Mouse (Mus musculus) lung, embryonic 14.5 days (tissue): Measurements from ENCODE around the gene Arl5c. TPM values are rescaled to one million over a fixed set of nuclear protein-coding genes. Genes with fewer than 3 reads are reported as not detected.
A peak's percentile ranks its signal among the peaks of the same experiment; 100 is the strongest.

Experiments used
- ATAC-seq: fragments of 200-750 bp; cut with Nextera tagmentation; 2 replicates; pipeline ENCODE4 v1.8.0; 2017; ENCODE audit warnings: mild to moderate bottlenecking, moderate TSS enrichment, moderate library complexity; ENCODE audit not compliant: insufficient read depth
- DNase-seq: peaks from one replicate; pipeline ENCODE4 v3.0.0-alpha.2; 2015
- H3K27ac ChIP-seq: fragments of 300-500 bp; sonication (generic); 2 replicates; pipeline ENCODE4 v1.5.1; 2014; ENCODE audit warnings: low read depth, mild to moderate bottlenecking, moderate library complexity
- H3K27me3 ChIP-seq: fragments of 300-500 bp; sonication (generic); 2 replicates; pipeline ENCODE4 v1.6.1; 2014; ENCODE audit warnings: low read length, control low read depth; ENCODE audit not compliant: insufficient read depth
- H3K36me3 ChIP-seq: fragments of 300-500 bp; sonication (generic); 2 replicates; pipeline ENCODE4 v1.6.1; 2014; ENCODE audit warnings: control low read depth; ENCODE audit not compliant: insufficient read depth
- H3K4me1 ChIP-seq: fragments of 300-500 bp; sonication (generic); 2 replicates; pipeline ENCODE4 v1.6.1; 2014; ENCODE audit warnings: antibody characterized with exemption, control low read depth; ENCODE audit not compliant: insufficient read depth
- H3K4me2 ChIP-seq: fragments of 300-500 bp; sonication (generic); 2 replicates; pipeline ENCODE4 v1.6.1; 2014; ENCODE audit warnings: mild to moderate bottlenecking
- H3K4me3 ChIP-seq: fragments of 300-500 bp; sonication (generic); 2 replicates; pipeline ENCODE4 v1.5.1; 2014; ENCODE audit warnings: low read depth, low read length
- H3K9ac ChIP-seq: fragments of 300-500 bp; sonication (generic); 2 replicates; pipeline ENCODE4 v1.6.1; 2014
- H3K9me3 ChIP-seq: fragments of 300-500 bp; sonication (generic); 2 replicates; pipeline ENCODE4 v1.6.1; 2016; ENCODE audit warnings: low read depth, low read length, control low read depth
- CTCF ChIP-seq: IDR thresholded peaks from 2 replicates; pipeline ENCODE4 v1.5.1; 2016; ENCODE audit warnings: antibody characterized with exemption, low read depth
- WGBS: fragments of 180-500 bp; shearing (Covaris S2); extraction: QIAGEN DNeasy Blood & Tissue Kit; methylation state at CpG from one replicate; pipeline ENCODE4 v1.1.7; 2014; 5-methylcytosine and 5-hydroxymethylcytosine counted together
- polyA plus RNA-seq: library from polyadenylated mRNA; unstranded; fragments of >200 nt; fragmentation: Nextera tagmentation; extraction: Ambion mirVana; gene quantifications from 2 replicates; pipeline ENCODE4 v1.2.1, GENCODE M21; 2014

Arl5c gene
- polyA plus RNA-seq, 1 experiment from 2014 or later = 11.4 TPM

- Histone ChIP-seq H3K27me3 (no peaks in the 10 kb centered on the region), H3K4me2 (no peak overlapping the region), H3K4me3 (no peak overlapping the region), H3K9me3 (no peaks in the 10 kb centered on the region), H3K4me1 (no peaks in the 10 kb centered on the region), H3K27ac (no peak overlapping the region), H3K9ac (no peak overlapping the region), H3K36me3 (peaks cover 31% of the 10 kb centered on the region)
- DNase-seq (no peak), ATAC-seq (no peak)
- 71% methylated on average over 11 of the region's 11 CpGs for WGBS
- TF ChIP-seq CTCF = no peak
Observed at GRCm38 (mm10) chr11:98008087-98008486, 12.1 kb upstream of the Arl5c start.

DNA sequence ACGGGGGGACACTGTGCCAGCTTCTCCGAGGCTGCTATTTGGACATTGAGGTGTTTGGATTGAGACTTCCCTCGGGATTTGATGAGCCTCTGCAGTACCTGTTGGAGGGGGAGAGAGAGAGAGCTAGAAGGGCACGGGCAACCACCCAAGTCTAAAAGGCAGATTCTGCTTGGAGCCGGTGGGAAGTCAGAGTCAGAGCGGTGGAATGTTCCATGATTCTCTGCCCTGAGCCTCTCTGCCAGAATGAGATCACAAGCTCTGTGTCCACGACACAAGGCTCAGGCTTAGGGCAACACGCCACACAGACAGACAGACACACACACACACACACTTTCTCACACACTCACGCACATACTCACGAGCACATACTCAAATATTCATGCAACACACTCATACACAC is 9.7 kb upstream of the Arl5c start:
- Histone ChIP-seq H3K4me3 (no peak overlapping the region), H3K27ac (no peak overlapping the region), H3K4me2 (no peak overlapping the region), H3K9ac (no peak overlapping the region), H3K9me3 (no peaks in the 10 kb centered on the region), H3K27me3 (peaks cover 15% of the 10 kb centered on the region; the same call in 1 of the 2 replicates), H3K4me1 (no peaks in the 10 kb centered on the region), H3K36me3 (peaks cover 22% of the 10 kb centered on the region)
- DNase-seq (no peak), ATAC-seq (no peak)
- TF ChIP-seq CTCF = no peak
- 77% methylated on average over 10 of the region's 10 CpGs for WGBS

DNA sequence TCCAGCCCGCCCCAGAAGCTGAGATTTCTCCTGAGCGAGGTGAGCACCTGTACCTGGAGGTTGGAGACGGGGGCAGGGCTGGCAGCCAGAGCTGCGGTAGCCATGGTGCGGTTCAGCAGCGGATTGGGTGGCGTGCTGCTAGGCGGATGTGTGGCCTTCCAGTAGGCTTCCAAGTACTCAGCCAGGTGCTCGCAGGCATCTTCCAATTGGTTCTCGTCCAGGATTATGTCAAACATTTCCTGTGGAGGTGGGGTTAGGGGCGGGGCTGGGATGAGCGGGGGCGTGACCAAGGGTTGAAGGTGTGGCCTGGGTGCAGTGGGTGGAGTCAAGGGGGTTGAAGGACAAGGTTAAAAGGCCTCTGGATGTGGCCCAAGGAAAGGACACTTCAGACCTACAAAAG is 9.1 kb upstream of the Arl5c start:
- Histone ChIP-seq H3K4me1 (no peaks in the 10 kb centered on the region), H3K27ac (no peak overlapping the region), H3K36me3 (peaks cover 22% of the 10 kb centered on the region), H3K4me2 (no peak overlapping the region), H3K27me3 (peaks cover 16% of the 10 kb centered on the region; the same call in 1 of the 2 replicates), H3K9me3 (no peaks in the 10 kb centered on the region), H3K9ac (no peak overlapping the region), H3K4me3 (no peak overlapping the region)
- TF ChIP-seq CTCF = no peak
- WGBS = 44% methylated on average over 13 of the region's 13 CpGs
- no peak for DNase-seq
- ATAC-seq = no peak

GRCm38 (mm10) chr11:98004161-98004560 is 8.2 kb upstream of the Arl5c start:
- Histone ChIP-seq H3K4me1 (no peaks in the 10 kb centered on the region), H3K27ac (no peak overlapping the region), H3K4me2 (no peak overlapping the region), H3K4me3 (no peak overlapping the region), H3K36me3 (peaks cover 18% of the 10 kb centered on the region), H3K9ac (no peak overlapping the region), H3K27me3 (peaks cover 16% of the 10 kb centered on the region; the same call in 1 of the 2 replicates), H3K9me3 (no peaks in the 10 kb centered on the region)
- no peak for TF ChIP-seq CTCF
- WGBS = 55% methylated on average over 8 of the region's 8 CpGs
- DNase-seq = peak; percentile 65
- no peak for ATAC-seq

DNA sequence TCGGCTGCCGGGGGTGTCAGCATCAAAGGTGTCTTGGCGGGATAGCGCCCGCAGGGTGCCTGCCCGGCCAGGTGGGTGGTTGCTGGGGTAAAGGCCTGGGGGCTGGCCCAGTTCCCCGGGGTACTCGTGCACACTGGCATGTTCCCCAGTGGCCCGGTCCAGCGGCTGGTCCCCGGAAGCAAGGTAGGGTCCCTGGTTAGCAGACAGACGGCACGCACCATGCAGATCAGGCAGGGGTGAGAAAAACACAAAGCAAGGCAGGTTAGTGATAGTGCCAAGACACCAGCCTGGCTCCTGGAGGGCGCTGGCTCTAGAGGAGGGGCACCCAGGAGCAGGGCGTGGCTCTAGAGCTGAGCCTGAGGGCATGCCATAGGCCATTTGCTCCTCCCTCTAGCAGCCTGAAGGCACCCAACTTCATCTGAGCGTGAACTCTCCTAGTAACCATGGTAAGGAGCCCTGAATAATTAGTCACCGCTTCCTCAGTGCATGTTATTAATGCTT is 7.2 kb upstream of the Arl5c start:
- peaks cover 16% of the 10 kb centered on the region; the same call in 1 of the 2 replicates for H3K27me3 ChIP-seq
- no peak for ATAC-seq
- H3K36me3 ChIP-seq = peaks cover 15% of the 10 kb centered on the region; the same call in 1 of the 2 replicates

GRCm38 (mm10) chr11:98002627-98003026 is 6.6 kb upstream of the Arl5c start:
- ATAC-seq = no peak
- DNase-seq = peak; percentile 84
- Histone ChIP-seq H3K36me3 (peaks cover 15% of the 10 kb centered on the region; the same call in 1 of the 2 replicates), H3K9me3 (no peaks in the 10 kb centered on the region), H3K27ac (no peak overlapping the region), H3K9ac (no peak overlapping the region), H3K4me1 (no peaks in the 10 kb centered on the region), H3K27me3 (peaks cover 16% of the 10 kb centered on the region; the same call in 1 of the 2 replicates), H3K4me2 (peak overlapping the region; percentile 38), H3K4me3 (no peak overlapping the region)
- peak; percentile 82 for TF ChIP-seq CTCF
- 15% methylated on average over 12 of the region's 12 CpGs for WGBS

More for the DNA sequence above, 7.2 kb upstream of the Arl5c start:
- TF ChIP-seq CTCF = no peak
- DNase-seq = no peak
- no peaks in the 10 kb centered on the region for H3K9me3 ChIP-seq
- no peak overlapping the region for H3K27ac ChIP-seq
- H3K4me3 ChIP-seq = no peak overlapping the region
- H3K4me1 ChIP-seq = no peaks in the 10 kb centered on the region
- H3K9ac ChIP-seq = no peak overlapping the region
- 47% methylated on average over 17 of the region's 17 CpGs for WGBS
- peak overlapping the region; percentile 38 for H3K4me2 ChIP-seq

GRCm38 (mm10) chr11:98001986-98002385 is 6.0 kb upstream of the Arl5c start:
- H3K4me1 ChIP-seq = no peaks in the 10 kb centered on the region
- no peak overlapping the region for H3K27ac ChIP-seq
- TF ChIP-seq CTCF = no peak
- no peaks in the 10 kb centered on the region for H3K9me3 ChIP-seq
- peaks cover 16% of the 10 kb centered on the region; the same call in 1 of the 2 replicates for H3K27me3 ChIP-seq
- DNase-seq (no peak), ATAC-seq (no peak)
- H3K9ac ChIP-seq = no peak overlapping the region
- H3K4me3 ChIP-seq = no peak overlapping the region
- WGBS = 64% methylated on average over 6 of the region's 6 CpGs
- H3K4me2 ChIP-seq = no peak overlapping the region
- peaks cover 15% of the 10 kb centered on the region; the same call in 1 of the 2 replicates for H3K36me3 ChIP-seq
